Mouse (Mus musculus): ENCODE results near the gene Luzp2.
"Not testable (repeated sequence)": the region's sequence is repeated elsewhere in the genome, so short reads cannot be mapped to it uniquely, and the experiment has no call there.

Luzp2 gene

GRCm38 (mm10) chr7:55009173-55009771, 174.0 kb downstream of the Luzp2 start:
- DNase-seq, result no peak

- DNase-seq, result not testable (repeated sequence)
Observed at GRCm38 (mm10) chr7:55133850-55134249, 298.6 kb downstream of the Luzp2 start.

- DNase-seq, result no peak
Observed at GRCm38 (mm10) chr7:55188927-55189326, 353.6 kb downstream of the Luzp2 start.

GRCm38 (mm10) chr7:55189496-55189895, 354.2 kb downstream of the Luzp2 start:
- DNase-seq, result no peak

GRCm38 (mm10) chr7:55190655-55191054, 355.4 kb downstream of the Luzp2 start:
- DNase-seq, result no peak

GRCm38 (mm10) chr7:55198806-55199205, 363.5 kb downstream of the Luzp2 start:
- DNase-seq, result no peak

- no peak for DNase-seq
Observed at GRCm38 (mm10) chr7:55222997-55223396, 387.7 kb downstream of the Luzp2 start.

- DNase-seq, result no peak
Observed at GRCm38 (mm10) chr7:55229407-55229806, 394.1 kb downstream of the Luzp2 start.

All from lung, postnatal 4 days (tissue).